Mouse (Mus musculus): ENCODE data around the gene Olfr1402. TPM values are rescaled to one million over a fixed set of nuclear protein-coding genes. Genes with fewer than 3 reads are reported as not detected.

The Olfr1402 gene
- not detected in 2 replicates for polyA plus RNA-seq (2015; fragmentation: Nextera tagmentation; extraction: Ambion mirVana)

- 74% methylated on average over 1 of the region's 1 CpGs for WGBS
- ATAC-seq = no peak
- no peaks in the 10 kb centered on the region for H3K4me1 ChIP-seq (replicated peaks)
These were observed at the start of gene Olfr1402 for GRCm38 (mm10) chr3:97421920-97422319. TSS of gene Olfr1402 (minus strand) at chr3:97422020.

GRCm38 (mm10) chr3:97455286-97455685 lies 33.5 kb upstream of the Olfr1402 start:
- no peak for ATAC-seq
- H3K4me1 ChIP-seq (replicated peaks) = no peaks in the 10 kb centered on the region
- no peaks in the 10 kb centered on the region for H3K9me3 ChIP-seq
- no peak overlapping the region for H3K4me2 ChIP-seq (replicated peaks)
- H3K36me3 ChIP-seq = no peaks in the 10 kb centered on the region
- WGBS = 81% methylated on average over 4 of the region's 4 CpGs
- no peak overlapping the region for H3K4me3 ChIP-seq (replicated peaks)
- H3K9ac ChIP-seq = no peak overlapping the region
- no peak overlapping the region for H3K27ac ChIP-seq
- no peaks in the 10 kb centered on the region for H3K27me3 ChIP-seq (replicated peaks)

More at GRCm38 (mm10) chr3:97421920-97422319, at the start of gene Olfr1402:
- no peak within 1 kb of the TSS for H3K27ac ChIP-seq
- no peaks in the 10 kb centered on the region for H3K27me3 ChIP-seq (replicated peaks)
- H3K36me3 ChIP-seq = no peaks in the 10 kb centered on the region
- H3K9ac ChIP-seq = no peak within 1 kb of the TSS
- H3K4me2 ChIP-seq (replicated peaks) = no peak within 1 kb of the TSS
- no peak within 1 kb of the TSS for H3K4me3 ChIP-seq (replicated peaks)
- no peaks in the 10 kb centered on the region for H3K9me3 ChIP-seq

- Histone ChIP-seq H3K9ac (no peak overlapping the region), H3K4me1 (replicated peaks) (no peaks in the 10 kb centered on the region), H3K27ac (no peak overlapping the region), H3K9me3 (no peaks in the 10 kb centered on the region), H3K36me3 (no peaks in the 10 kb centered on the region), H3K4me2 (replicated peaks) (no peak overlapping the region), H3K27me3 (replicated peaks) (no peaks in the 10 kb centered on the region), H3K4me3 (replicated peaks) (no peak overlapping the region)
- 96% methylated on average over 2 of the region's 2 CpGs for WGBS
- no peak for ATAC-seq
These were observed 16.8 kb upstream of the Olfr1402 start for GRCm38 (mm10) chr3:97438619-97439018.

GRCm38 (mm10) chr3:97394289-97394688 lies 27.5 kb downstream of the Olfr1402 start:
- no peak for ATAC-seq
- Histone ChIP-seq H3K9me3 (no peaks in the 10 kb centered on the region), H3K9ac (no peak overlapping the region), H3K27ac (no peak overlapping the region), H3K27me3 (replicated peaks) (no peaks in the 10 kb centered on the region), H3K4me1 (replicated peaks) (no peaks in the 10 kb centered on the region), H3K36me3 (no peaks in the 10 kb centered on the region), H3K4me2 (replicated peaks) (no peak overlapping the region), H3K4me3 (replicated peaks) (no peak overlapping the region)
- 20% methylated on average over 1 of the region's 1 CpGs for WGBS

GRCm38 (mm10) chr3:97393079-97393478 lies 28.7 kb downstream of the Olfr1402 start:
- Histone ChIP-seq H3K36me3 (no peaks in the 10 kb centered on the region), H3K9me3 (no peaks in the 10 kb centered on the region), H3K27me3 (replicated peaks) (no peaks in the 10 kb centered on the region), H3K27ac (no peak overlapping the region), H3K4me2 (replicated peaks) (no peak overlapping the region), H3K4me3 (replicated peaks) (no peak overlapping the region), H3K9ac (no peak overlapping the region), H3K4me1 (replicated peaks) (no peaks in the 10 kb centered on the region)
- ATAC-seq = no peak
- WGBS = 69% methylated on average over 5 of the region's 5 CpGs

GRCm38 (mm10) chr3:97370382-97370781 lies 51.4 kb downstream of the Olfr1402 start:
- H3K4me1 ChIP-seq (replicated peaks) = no peaks in the 10 kb centered on the region
- H3K4me2 ChIP-seq (replicated peaks) = no peak overlapping the region
- no peak overlapping the region for H3K27ac ChIP-seq
- H3K27me3 ChIP-seq (replicated peaks) = no peaks in the 10 kb centered on the region
- H3K4me3 ChIP-seq (replicated peaks) = no peak overlapping the region
- no peak overlapping the region for H3K9ac ChIP-seq
- no peaks in the 10 kb centered on the region for H3K36me3 ChIP-seq
- H3K9me3 ChIP-seq = no peaks in the 10 kb centered on the region
- no peak for ATAC-seq

GRCm38 (mm10) chr3:97363418-97364098 lies 58.3 kb downstream of the Olfr1402 start:
- no peaks in the 10 kb centered on the region for H3K36me3 ChIP-seq
- H3K4me1 ChIP-seq (replicated peaks) = 0 out of 2 replicates have a peak, but pooled peaks cover 2% of the 10 kb centered on the region
- H3K9ac ChIP-seq = no peak overlapping the region
- peak; percentile 67 for ATAC-seq
- no peak overlapping the region for H3K4me3 ChIP-seq (replicated peaks)
- H3K9me3 ChIP-seq = no peaks in the 10 kb centered on the region
- H3K4me2 ChIP-seq (replicated peaks) = no peak overlapping the region
- H3K27ac ChIP-seq = no peak overlapping the region
- WGBS = 35% methylated on average over 3 of the region's 3 CpGs
- H3K27me3 ChIP-seq (replicated peaks) = no peaks in the 10 kb centered on the region

GRCm38 (mm10) chr3:97358448-97358847 lies 63.4 kb downstream of the Olfr1402 start:
- 87% methylated on average over 1 of the region's 1 CpGs for WGBS
- Histone ChIP-seq H3K4me3 (replicated peaks) (no peak overlapping the region), H3K27me3 (replicated peaks) (no peaks in the 10 kb centered on the region), H3K4me2 (replicated peaks) (no peak overlapping the region), H3K4me1 (replicated peaks) (0 out of 2 replicates have a peak, but pooled peaks cover 2% of the 10 kb centered on the region), H3K36me3 (no peaks in the 10 kb centered on the region), H3K9ac (no peak overlapping the region), H3K9me3 (no peaks in the 10 kb centered on the region), H3K27ac (no peak overlapping the region)
- no peak for ATAC-seq

Other genes starting within 250 kb of the Olfr1402 start
- gene Bcl9, start 124.1 kb downstream of the Olfr1402 start, polyA plus RNA-seq (2015; fragmentation: Nextera tagmentation; extraction: Ambion mirVana) = 46.2 and 47.0 TPM in 2 replicates
- 19.6 and 20.5 TPM in 2 replicates for gene Chd1l, start 188.2 kb upstream of the Olfr1402 start, polyA plus RNA-seq (2015; fragmentation: Nextera tagmentation; extraction: Ambion mirVana)
- 30.8 and 33.0 TPM in 2 replicates for gene Fmo5, start 206.8 kb upstream of the Olfr1402 start, polyA plus RNA-seq (2015; fragmentation: Nextera tagmentation; extraction: Ambion mirVana)
- 6.7 and 6.8 TPM in 2 replicates for gene Prkab2, start 236.2 kb upstream of the Olfr1402 start, polyA plus RNA-seq (2015; fragmentation: Nextera tagmentation; extraction: Ambion mirVana)